Mouse (Mus musculus): ENCODE results near the gene Vti1a.

DNA sequence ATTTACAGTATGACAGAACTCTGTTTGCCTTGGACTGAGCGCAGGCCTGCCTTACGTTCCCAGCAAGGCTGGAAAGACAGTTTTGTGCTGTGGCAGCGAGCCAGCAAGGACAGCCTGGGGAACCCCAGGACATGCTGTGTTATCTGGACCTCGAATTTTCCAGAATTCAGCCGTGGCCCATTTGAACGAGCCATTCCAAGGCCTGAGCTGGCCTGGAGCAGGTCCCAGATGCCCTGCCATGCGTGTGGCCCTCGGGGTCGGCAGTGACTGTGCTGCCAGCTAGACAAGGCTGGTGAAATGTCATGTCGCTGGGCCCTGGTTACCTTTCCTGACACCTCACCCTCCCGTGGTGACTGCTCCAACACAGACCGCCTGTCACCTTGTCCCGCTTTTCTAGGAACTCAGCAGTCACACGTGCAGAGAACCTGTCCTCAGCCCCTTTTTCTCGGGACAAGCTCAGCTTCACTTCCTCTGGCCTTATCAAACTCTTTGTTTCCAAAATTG lies 247.1 kb downstream of the Vti1a start:
- TF ChIP-seq POLR2A (IDR thresholded peaks at IDR 0.05; ENCODE audit: extremely low read depth, insufficient read depth, low read length) (no peak), CTCF (IDR thresholded peaks at IDR 0.05; ENCODE audit: extremely low read depth, insufficient read depth, low read length) (no peak)

Measured in cortical plate, adult 2 months (tissue).